Mouse (Mus musculus): Measurements from ENCODE around the gene Tspan4. TPM values are rescaled to one million over a fixed set of nuclear protein-coding genes. Genes with fewer than 3 reads are reported as not detected.

Gene Tspan4
- polyA plus RNA-seq (2012; rRNA removed), result 20.3 and 24.1 TPM in 2 replicates

DNA sequence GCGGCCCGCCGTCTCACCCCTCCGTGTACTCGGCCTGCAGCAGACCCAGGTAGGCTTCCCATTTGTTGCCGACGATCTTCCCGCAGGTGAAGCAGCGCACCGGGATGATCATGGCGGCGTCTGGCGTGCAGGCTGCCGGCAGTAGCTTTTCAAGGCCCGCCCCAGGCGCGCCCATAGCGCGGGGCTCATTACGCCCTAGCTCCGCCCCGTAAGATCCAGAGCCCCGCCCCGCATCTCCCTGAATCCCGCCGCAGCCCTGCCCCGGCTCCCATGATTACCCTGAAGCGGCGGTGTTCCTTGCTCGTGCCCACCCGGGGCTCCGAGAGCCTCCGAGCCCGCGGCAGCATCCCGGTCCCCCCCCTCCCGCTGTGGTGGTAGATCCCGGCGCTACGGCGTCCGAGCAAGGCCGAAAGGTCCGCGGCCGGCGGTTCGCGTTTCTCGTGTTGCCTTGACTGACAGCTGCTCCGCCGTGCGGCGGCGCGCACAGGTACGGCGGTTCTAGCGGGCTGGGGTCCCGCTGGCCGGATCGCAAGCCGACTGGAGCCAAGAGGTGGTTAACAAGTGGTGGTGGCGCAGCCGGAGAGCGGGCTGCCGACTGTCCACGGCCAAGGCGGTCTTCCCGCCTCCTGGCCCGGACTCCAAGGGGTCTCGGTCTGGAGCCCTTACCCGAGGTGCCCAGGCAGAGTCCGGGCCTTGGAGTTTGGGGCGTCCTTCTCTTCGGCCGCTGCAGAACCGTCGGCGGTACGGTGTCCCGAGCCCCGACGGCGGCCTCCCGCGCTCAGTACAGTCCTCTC, at the start of gene Tspan4, which contains the start of gene Polr2l:
Gene Tspan4 (plus strand): TSS at position 230 of the 794 bp plus-strand sequence.
Gene Polr2l (minus strand): TSS at position 122 of the 794 bp plus-strand sequence.

DNA sequence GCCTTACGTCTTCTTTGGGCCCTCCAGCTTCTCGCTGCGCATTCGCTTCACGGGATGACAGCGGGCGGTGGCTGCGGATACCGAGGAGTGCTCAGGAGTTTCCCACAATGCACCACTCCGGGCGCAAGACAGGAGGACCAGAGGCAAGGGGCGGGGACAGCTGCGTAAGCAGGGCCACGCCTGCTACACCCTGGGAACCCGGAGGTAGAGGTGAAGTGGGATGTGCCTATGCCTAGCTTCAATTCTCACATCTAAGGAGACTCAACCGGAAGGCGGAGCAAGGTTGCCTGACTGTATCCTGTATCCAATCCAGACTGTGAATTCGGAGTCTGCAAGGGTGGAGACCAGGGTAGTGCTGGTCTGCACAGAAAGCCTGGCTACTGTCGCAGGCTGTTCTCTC, 45.7 kb upstream of the Tspan4 start, which contains the start of gene Cend1:
Gene Cend1 (minus strand): TSS at position 182 of the 400 bp plus-strand sequence.

DNA sequence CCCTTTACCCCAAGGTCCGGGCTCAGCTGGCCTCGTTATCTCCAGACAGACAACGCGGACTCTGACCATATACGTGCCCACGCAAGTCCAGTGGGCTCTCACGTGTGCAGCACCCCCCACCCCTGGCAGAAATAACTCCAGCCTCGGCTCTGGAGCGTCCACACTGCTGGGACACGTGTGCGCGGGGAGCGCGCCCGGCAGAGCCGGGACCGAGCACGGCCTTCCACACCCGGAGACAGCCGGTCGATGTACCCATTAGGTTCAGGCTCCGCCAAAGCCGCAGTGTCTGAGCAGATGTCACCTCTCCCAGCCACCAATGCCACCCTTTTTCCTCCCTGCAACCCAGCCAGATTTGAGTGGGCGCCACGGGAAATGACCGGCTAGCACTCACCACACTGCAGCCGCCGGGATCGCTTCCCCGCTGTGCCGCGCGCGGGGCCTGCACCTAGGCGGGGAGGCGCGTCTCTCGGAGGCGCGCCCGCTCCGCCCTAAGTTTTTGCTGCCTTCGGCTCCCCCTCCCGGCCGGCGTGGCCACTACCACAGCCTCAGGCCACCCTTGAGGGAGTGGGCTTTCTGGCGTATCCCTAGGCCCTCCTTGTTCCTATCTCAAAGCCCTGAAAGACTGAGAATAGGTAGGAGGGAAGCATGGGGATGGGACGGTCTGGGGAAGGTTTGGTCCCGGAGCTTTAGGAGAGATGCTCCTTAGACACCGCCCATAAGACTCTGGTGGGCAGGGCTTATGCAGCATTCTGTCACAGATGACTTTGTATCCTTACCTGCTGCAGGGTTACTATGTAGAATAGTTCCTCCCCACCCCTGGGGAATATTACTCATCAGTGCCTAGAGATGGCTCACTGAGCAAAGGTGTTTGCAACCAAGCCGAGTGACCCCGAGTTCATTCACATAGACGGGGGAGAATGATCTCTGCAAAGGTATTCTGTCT, 37.6 kb upstream of the Tspan4 start, which contains the start of gene Slc25a22:
Gene Slc25a22 (minus strand): TSS at position 715 of the 943 bp plus-strand sequence.

DNA sequence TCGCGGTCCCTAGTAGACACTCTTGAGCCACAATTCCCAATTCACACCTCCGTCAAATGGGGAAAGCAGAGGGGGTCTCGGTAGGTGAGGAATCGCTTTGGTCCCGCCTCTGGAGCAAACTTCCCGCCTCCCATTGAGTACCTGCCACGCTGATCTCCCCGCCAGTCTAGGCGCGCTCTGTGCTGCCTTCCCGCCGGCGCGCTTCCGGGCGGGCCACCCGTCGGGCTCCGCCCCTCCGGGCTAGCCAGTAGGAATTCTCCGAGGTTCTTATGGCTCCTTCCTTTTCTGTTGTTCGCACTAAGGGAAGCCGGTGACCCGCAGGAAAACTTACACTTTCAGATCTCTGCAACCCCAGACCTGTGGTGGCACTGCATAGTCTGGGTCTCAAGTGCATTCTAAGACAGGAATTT, 31.2 kb upstream of the Tspan4 start, which contains the start of gene Pidd1:
Gene Pidd1 (minus strand): TSS at position 198 of the 410 bp plus-strand sequence.

DNA sequence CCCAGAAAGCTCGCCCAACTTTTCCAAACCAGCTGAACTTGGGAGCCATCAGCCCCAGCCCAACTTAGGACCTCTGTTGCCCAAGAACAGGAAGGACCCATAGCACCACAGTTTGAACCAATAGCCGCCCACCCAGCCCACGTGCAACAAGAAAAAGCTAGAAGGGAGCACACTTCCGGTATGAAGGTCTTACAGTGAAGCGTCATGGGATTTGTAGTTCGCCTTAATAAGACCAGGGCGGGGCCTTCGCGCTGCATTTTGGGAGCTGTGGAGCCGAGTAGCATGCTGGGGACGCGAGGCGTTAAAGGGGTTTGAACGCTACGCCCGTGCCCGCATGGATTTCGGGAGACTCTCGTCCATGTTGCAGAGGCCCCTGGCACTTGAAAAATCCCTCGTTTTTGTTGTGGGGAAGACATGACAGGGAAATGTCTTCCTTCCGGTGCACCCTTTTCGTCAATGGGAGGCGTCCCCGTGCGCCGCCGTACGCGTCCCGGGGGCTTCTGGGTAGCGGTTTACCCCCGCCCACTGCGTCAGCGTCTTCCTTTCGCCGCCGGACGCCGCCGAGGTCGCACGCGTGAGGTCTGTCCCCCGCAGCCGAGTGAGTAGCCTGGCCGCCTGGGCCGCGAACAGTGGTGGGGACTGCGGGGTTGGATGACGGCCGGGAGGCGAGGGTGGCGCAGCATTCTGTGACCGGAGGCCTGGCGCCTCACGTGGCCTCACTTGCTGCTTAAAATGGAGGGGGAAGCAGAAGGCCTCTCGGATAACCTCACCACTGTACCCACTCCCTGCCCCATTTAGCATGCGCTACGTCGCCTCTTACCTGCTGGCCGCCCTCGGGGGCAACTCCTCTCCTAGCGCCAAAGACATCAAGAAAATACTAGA, 27.7 kb upstream of the Tspan4 start, which contains the start of gene Rplp2:
Gene Rplp2 (plus strand): TSS at position 261 of the 882 bp plus-strand sequence.

DNA sequence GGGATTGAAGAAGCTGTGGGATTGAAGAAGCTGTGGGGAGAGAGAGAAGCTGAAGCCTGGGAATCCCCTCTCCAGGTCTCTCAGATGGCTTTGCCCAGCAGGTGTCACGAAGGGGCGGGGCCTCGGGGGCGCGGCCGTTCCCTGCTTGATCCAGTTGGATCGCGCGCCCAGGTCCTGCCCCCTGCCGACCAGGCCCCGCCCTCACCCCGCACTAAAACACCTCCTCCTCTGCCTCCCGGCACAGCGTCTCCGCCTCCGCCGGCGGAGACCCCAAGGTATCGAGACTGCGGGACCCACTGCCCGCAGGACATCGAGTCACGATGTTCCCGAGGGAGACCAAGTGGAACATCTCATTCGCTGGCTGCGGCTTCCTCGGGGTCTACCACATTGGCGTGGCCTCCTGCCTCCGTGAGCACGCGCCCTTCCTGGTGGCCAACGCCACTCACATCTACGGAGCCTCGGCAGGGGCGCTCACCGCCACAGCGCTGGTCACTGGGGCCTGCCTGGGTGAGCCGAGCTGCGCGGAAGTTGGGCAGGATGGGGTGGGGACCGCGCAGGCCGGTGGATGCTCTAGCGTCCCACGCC, 20.0 kb upstream of the Tspan4 start, which contains the start of gene Pnpla2:
Gene Pnpla2 (plus strand): TSS at position 232 of the 585 bp plus-strand sequence.

DNA sequence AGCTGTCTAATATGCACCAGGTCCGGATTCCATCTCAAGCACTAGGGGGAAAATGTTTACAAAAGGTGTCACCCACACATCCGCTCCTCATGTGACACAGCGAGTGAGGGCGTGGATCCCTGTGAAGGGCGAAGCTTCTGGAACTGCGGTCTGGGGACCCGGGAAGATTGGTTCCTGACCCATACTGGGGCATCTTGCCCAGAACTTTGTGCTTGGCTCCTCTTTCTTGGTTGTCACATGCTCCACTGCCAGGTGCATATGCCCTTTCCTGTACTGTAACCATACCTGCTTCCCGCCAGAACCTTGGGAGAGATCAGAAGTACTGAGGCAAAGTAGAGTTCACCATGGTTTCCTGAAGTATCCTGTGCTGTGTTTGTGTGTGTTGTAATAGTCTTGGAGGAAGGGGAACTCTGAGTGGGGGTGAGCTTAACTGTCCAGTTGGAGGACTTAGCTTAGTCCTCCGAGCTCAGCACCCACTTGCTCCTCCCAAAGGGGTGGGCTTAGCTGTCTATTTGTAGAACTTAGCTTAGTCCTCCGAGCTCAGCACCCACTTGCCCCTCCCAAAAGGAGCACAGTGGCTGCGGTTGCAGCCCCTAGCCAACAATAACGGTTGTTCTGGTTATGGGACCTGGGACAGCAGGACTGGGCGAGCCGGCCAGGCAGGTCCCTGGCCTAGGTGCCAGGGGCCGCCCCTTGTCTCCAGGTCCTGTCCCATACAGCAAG, 14.5 kb upstream of the Tspan4 start, which contains the start of gene Cracr2b:
Gene Cracr2b (plus strand): TSS at position 704 of the 723 bp plus-strand sequence.

DNA sequence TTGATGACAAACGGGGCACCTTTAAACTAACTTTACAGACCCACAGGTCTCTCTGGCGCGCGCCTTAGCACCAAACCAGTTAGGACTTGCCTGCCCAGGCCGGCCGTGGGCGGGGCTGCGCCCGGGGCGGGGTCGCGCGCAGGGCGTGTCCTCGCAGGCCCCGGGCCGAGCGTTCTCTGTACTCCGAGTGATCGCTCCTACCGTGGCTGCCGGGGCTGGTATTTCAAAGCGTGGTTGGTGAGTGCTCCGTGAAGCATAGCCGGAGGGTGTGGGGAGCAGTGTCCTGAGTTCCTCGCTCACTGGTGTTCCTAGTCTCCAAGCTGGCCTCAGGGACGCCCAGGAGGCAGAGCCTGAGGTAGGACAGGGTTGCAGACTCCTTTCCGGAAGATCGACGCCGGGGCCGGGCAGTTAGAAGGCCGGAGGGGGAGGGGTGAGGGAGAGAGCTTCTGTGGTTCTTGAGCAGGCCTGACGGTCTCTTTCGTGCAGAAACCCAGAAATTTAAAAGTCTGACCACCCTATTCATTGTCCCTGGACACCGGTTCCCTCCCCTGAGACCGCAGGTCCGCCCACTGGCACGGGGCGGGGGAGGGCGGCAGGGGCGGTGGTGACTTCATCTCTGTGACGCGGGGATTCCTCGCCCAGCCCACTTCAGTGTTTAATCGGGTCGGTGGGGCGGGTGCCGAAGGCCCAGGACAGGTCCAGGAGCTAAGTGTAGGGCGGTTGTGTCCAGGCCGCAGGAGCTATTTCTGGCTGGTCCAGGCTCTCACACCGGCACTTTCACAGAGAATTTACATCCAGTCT, 7.6 kb upstream of the Tspan4 start, which contains the start of gene Cd151:
Gene Cd151 (plus strand): TSS at position 163 of the 801 bp plus-strand sequence.

DNA sequence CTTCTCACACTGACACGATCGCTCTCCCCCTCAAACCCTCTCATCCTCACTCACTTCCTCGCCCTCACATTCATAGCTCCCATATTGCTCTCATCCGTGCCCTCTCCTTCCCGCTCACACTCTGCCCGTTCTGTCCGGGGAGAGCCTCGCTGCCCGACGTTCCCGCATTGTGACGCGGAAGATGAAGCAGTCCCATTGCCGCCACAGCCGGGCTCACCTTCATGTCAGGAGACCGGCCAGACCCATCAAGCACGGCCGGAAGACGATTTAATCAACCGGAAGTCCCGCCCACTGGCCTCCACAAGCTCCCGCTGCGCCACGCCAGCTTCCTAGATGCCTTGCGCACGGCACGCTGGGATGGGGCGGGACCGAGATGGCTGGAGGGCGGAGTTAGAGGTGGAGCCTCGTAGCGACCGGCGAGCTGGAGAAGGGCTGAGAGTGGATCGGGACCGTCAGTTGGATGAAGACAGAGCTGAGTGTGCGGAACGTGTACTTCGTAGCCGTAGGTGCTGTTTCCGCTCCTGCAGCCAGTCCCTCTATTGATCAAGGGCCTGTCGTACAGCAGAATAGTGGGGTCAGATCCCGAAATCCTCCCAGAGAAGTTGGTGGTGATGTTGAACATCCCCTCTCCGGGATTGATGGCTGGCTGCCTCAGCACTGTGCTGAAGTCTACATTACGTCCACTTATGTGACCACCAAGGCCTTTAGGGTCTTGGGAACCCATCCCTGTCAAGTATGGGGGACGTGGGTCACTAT, 64.7 kb downstream of the Tspan4 start, which contains the start of gene Chid1:
Gene Chid1 (minus strand): TSS at position 302 of the 756 bp plus-strand sequence.

Other genes with a start within 250 kb of the Tspan4 start
- 15.5 and 16.7 TPM in 2 replicates for gene Phrf1, start 246.5 kb upstream of the Tspan4 start, polyA plus RNA-seq (2012; rRNA removed)
- 43.3 and 72.0 TPM in 2 replicates for gene Irf7, start 208.8 kb upstream of the Tspan4 start, polyA plus RNA-seq (2012; rRNA removed)
- 1.7 and 3.0 TPM in 2 replicates for gene Cdhr5, start 198.5 kb upstream of the Tspan4 start, polyA plus RNA-seq (2012; rRNA removed)
- gene Sct, start 196.1 kb upstream of the Tspan4 start, polyA plus RNA-seq (2012; rRNA removed), result 0.56 and 1.6 TPM in 2 replicates
- gene Drd4, start 183.2 kb upstream of the Tspan4 start, polyA plus RNA-seq (2012; rRNA removed), result not detected in 2 replicates
- gene Deaf1, start 147.6 kb upstream of the Tspan4 start, polyA plus RNA-seq (2012; rRNA removed), result 10.8 and 14.7 TPM in 2 replicates
- gene Tmem80, start 147.5 kb upstream of the Tspan4 start, polyA plus RNA-seq (2012; rRNA removed), result 8.8 and 10.4 TPM in 2 replicates
- 120 and 128 TPM in 2 replicates for gene Eps8l2, start 136.4 kb upstream of the Tspan4 start, polyA plus RNA-seq (2012; rRNA removed)
- 99.5 and 105 TPM in 2 replicates for gene Taldo1, start 83.0 kb upstream of the Tspan4 start, polyA plus RNA-seq (2012; rRNA removed)
- 18.6 and 20.4 TPM in 2 replicates for gene Gatd1, start 61.1 kb upstream of the Tspan4 start, polyA plus RNA-seq (2012; rRNA removed)
- gene Cend1, start 45.7 kb upstream of the Tspan4 start, polyA plus RNA-seq (2012; rRNA removed), result 1.4 and 1.5 TPM in 2 replicates
- 41.6 and 43.2 TPM in 2 replicates for gene Slc25a22, start 37.3 kb upstream of the Tspan4 start, polyA plus RNA-seq (2012; rRNA removed)
- 4.1 and 4.6 TPM in 2 replicates for gene Pidd1, start 31.2 kb upstream of the Tspan4 start, polyA plus RNA-seq (2012; rRNA removed)
- 175 and 185 TPM in 2 replicates for gene Rplp2, start 27.9 kb upstream of the Tspan4 start, polyA plus RNA-seq (2012; rRNA removed)
- 120 and 147 TPM in 2 replicates for gene Pnpla2, start 20.0 kb upstream of the Tspan4 start, polyA plus RNA-seq (2012; rRNA removed)
- 78.0 and 82.9 TPM in 2 replicates for gene Cracr2b, start 14.1 kb upstream of the Tspan4 start, polyA plus RNA-seq (2012; rRNA removed)
- gene Cd151, start 7.8 kb upstream of the Tspan4 start, polyA plus RNA-seq (2012; rRNA removed), result 169 and 189 TPM in 2 replicates
- gene Polr2l, start 108 bp upstream of the Tspan4 start, polyA plus RNA-seq (2012; rRNA removed), result 16.5 and 20.9 TPM in 2 replicates
- 20.7 and 26.4 TPM in 2 replicates for gene Chid1, start 64.6 kb downstream of the Tspan4 start, polyA plus RNA-seq (2012; rRNA removed)
- gene Ap2a2, start 86.9 kb downstream of the Tspan4 start, polyA plus RNA-seq (2012; rRNA removed), result 18.1 and 23.1 TPM in 2 replicates
- gene Muc6, start 180.1 kb downstream of the Tspan4 start, polyA plus RNA-seq (2012; rRNA removed), result 239 and 241 TPM in 2 replicates
- gene Muc2, start 215.1 kb downstream of the Tspan4 start, polyA plus RNA-seq (2012; rRNA removed), result 0.31 and 1.0 TPM in 2 replicates

All from stomach, adult 2 months (tissue).